Mouse (Mus musculus) heart, adult 9 months (tissue): Measurements from ENCODE around the gene Tmem87b.
A peak's percentile ranks its signal among the peaks of the same experiment; 100 is the strongest.

Experiments used
- DNase-seq, 2 experiments: peaks; one replicate each; pipeline ENCODE4 v3.0.0; 2022; ENCODE audit warnings: low spot score in 2 of 2

Gene Tmem87b

DNA sequence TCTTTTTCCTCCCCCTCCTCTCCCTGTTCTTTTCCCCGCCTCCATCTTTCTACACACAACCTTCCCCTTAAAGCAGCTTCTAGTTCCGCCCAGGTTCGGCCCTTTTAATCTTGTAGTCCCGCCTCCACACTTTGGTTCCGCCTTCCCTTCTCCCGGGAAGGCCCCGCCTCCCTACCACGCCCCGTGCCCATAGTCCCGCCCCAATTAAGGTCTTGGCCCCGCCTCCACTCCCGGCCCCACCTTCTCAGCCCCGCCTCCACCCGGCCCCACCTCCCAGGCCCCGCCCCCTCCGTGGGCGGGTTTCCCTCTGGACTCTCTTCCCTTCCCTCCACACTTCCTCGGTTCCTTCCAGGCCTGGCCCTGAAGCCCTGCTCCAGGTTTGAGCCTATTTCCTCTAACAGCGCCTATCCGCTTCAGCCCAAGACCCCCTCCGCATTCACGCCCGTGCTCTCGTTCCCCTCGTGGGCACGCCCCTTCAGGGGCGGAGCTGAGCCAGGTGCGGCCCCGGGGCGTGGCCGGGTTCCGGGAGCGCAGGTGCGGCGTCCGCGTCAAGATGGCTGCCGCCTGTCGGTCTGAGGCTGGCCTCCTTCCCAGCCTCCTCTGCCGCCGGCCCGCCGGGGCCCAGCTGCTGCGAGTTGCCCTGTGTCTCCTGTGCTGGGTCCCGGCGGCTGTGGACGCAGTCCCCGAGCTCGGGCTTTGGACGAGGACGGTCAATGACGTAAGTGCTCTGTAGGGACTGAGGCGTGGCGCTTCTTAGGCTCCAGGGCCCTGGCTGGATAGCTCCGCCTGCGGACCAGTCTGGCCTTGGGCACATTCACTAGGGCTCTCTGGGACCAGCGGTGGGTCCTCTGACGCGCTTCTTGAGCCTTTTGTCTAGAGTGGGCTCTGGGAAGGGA lies at the start of gene Tmem87b:
Tmem87b (plus strand) TSS at position 333 of the 896 bp plus-strand sequence.
- peak; percentile 94 to 95 for DNase-seq

DNA sequence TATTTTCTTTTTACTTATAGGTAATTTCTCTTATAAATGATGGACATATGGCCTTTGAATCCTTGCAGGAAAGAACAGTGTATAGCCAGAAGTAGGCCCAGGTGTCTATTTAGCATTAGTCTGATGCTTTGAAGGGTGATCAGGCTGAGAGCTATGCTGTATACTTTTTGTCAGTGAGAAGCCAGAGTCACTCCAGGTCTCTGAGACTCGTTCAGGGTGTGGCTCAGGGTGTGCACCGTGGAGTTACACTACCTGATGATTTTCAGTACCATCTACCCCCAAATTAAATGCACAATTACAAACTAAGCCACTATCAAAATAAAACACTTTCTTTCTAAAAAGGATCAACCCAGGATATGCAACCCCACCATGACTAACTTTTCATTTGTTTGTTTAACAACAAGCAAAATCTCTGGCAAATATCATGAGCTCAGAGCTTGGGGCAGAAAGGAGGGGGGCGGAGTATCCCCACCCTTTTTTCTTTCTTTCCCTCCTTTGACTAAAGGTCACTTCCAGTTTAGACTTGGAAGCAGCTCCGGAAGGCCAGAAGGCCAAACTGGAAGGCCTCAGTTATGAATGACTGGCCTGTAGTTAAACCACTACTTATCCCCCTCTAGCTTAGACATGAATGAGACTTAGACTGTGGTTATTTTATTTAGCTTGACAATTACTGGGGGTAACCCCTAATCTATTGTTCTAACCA lies 49.2 kb upstream of the Tmem87b start:
- no peak for DNase-seq

DNA sequence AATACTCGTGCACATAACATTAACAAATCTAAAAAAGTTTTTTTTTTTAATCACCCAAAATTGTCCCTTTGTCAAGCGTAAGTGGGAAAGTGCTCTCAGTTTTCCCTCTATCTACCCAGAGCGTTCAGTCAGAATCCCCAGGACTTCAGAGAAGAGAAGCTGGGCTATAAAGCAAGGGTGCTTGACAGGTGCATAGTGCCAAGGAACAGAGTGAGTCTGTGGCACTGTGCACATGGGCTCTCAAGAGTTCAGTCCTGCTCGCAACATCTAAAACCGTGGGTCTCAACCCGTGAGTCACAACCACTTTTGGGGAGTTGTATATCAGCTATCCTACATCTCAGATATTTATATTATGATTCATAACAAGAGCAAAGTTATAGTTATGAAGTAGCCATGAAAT lies 47.4 kb upstream of the Tmem87b start:
- no peak for DNase-seq

DNA sequence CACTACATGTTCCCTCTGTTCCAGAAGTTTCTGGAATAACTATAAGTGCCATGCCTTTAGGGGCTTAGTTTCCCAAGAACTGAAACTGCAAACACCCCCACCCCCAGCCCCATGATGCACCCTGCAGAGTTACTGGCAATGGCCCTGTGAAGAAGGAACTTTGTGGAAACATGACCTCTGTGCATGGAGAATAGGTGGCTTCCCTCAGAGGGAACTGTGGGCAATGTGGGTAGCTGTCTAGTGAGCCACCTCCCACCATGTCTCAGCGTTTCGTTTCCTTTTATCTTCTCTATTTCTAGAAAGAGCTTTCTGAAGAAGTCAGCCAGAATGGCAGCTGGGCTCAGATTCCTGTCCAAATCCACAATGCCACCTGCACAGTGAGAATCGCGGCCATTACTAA lies 46.9 kb upstream of the Tmem87b start:
- DNase-seq = no peak

DNA sequence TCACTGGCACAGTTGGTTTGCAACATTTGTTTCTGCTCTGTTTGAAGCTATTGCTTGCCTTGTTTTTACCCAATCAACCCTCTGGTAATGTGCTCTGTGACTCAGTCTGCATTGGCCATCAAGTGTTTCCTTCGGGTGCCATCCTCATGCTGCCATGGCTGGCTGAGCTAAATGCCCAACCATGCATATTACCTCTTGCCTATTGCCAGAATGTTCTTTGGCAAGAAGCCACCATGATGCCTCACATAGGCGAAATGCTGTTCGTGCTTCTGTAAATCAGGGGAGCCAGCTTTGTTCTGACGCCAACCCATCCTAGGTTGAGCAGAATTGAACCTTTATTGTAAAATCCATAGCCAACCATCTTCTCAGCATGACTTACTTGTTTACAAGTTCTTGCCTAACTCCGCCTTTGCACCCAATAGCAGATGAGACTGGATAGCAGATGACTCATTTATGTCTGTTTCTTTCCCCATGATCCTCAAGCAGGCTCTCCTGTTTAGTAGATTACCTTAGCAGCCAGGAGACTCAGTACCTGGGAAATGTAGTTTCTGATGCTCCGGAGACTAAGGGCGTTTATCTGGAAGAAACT lies 46.1 kb upstream of the Tmem87b start:
- no peak for DNase-seq

DNA sequence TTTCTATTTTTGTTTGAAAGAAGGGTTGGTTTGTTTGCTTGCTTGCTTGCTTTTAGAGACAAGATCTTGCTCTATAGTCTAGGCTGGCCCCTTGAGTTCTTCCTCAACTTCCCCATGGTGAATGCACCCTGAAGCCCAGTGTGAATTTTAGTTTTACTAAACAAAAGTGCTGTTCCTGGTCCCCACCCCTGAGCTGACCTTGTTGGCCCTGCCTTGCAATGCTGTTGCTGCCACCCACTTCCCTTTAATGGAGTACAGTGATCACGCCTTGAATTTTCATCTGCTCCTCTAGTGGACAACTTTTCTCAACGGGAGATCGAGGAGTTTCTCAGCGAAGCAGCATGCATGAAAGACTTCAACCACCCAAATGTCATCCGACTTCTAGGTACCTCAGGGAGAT lies 35.7 kb upstream of the Tmem87b start:
- no peak for DNase-seq

DNA sequence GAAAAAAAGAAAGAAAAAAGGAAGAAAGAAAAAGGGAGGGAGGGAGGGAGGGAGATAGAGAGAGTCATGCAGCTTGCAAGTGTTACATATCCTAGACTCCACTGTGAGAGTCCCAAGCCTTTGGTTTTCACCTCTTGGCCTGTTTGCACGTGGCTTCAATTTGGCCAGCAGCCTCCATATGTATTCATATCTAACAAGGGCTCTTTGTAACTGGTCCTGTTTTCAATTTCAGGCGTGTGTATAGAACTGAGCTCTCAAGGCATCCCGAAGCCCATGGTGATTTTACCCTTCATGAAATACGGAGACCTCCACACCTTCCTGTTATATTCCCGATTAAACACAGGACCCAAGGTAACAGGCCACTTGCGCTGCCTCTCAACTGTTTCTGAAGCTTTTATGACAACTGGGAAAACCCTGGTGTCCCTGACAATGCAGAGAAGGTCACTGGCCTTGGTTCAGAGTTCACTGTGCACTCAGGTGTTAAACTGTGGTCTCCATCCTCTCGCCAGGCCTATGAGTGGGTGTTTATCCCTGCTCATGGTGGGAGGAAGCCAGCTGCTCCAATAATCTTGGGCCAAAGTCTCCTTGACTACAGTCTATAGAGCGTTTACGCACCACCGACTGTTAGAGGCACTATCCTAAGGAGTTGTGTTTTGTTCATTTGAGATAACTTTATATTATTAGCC lies 34.1 kb upstream of the Tmem87b start:
- DNase-seq = no peak

DNA sequence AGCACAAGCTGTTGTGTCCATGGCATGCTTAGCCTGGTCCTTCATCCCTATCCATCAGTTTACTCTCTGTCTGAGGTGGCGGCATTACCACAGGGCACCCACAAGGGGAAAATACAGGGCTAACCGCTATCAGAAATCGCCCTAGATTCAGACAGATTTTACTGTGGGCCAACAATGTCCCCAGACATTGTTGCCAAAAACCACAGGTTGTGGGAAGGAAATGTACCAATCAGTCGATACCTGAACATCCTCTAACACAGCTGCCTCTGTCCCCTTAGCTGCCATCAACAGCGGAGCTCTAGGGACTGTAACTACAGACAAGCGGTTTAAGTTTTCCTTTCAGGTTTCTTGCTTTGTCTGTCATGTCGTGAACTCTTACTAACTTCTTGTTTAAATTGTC lies 33.1 kb upstream of the Tmem87b start:
- no peak for DNase-seq

DNA sequence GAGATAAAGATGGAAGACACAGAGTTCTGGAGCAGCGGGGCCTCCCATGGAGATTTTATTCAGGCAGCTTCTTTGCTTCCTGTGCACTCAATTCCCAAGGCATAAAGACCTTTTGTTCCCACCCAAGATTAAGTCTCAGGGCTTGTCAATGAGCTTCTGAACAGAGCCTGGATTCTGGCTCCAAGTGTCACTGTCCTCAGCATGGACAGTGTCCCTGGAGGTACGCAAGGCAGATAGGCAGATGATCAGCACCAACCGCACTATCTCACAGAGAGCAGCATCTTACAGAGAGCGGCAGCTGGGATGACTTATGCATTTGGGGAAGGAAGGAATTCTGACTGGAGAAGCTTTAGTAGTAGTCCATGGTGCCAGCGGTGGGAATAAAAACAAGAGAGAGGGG lies 31.6 kb upstream of the Tmem87b start:
- no peak for DNase-seq

DNA sequence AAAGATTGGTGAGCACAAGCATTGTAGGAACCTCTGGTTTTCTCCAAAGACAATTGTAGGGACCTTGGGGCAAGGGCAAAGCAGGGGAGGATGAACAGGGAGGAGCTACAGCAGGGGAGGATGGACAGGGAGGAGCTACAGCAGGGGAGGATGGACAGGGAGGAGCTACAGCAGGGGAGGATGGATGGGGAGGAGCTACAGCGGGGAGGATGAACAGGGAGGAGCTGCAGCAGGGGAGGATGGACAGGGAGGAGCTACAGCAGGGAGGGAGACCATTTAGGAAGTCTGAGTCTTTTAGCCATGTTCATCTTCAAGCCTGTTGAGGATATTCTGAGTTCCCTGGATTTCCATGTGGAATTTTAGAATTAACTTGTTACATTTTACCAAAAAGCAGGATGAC lies 31.1 kb upstream of the Tmem87b start:
- no peak for DNase-seq

DNA sequence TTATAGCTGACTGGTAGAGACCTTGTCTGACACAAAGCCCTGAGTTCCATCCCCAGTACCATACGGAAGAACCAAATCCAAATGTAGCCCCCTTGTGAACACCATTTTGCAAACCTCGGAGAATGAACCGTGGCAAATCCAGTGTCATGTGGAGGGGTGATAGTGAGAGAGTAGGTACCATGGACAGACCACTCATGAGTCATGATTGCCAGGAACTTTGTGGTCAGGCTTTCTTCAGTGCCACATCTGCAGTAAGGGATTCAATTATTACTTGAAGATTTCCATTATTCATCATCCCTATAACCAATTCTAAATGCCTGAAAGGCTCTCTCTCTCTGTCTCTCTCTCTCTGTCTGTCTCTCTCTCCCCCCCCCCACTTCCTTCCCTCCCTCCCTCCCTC lies 30.1 kb upstream of the Tmem87b start:
- DNase-seq = no peak

DNA sequence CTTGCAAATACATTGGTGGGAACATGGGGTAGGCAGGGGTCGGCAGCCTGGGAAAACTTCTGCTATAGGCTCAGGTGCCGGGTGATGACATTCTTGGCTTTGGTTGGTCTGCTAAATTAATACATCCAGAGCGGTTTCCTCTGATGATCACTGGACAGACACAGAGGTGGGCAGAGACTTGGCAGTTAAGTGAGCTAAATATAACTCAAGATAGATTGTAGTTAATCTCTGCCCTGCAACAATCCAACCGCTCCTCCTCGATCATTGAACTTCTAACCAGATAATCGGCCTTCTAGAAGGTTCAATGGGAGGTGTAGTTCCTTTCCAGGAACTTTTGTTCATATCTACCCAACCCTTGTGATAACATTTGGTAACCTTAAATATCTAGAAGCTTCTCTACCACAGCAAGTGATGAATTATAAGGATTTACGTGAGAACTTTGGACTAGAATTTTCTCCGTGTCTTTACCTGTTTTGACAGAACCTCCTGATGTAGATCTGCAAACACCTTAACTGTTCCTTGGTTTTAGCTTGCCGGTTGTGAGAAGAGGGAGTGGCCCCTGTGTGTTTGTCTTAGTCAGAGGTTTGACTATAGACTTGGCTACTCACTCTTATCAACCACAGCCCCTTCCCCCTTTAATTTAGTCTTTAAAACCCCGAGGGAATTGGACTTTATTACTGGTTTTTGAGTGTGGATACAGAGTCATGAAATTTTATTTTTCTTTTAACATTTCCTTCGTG lies 26.9 kb upstream of the Tmem87b start:
- DNase-seq = no peak

DNA sequence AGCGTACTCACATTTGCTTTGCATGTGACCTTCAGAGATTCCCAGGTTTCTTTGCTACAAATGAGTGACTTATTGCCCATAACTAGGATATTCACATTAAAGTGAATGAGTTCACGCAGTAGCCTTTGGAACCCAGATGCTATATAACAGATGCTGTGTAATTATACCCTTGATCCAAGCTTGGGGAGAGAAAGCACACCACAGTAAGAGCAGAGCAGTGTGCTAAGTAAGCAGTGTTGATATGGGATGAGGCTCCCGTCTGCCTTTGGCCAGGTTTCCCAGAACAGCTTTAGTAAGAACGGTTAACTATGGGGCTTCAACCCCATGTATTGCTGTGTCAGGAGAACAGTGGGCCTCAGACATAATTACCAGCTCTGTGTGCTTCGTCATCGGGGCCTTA lies 24.0 kb upstream of the Tmem87b start:
- no peak for DNase-seq

DNA sequence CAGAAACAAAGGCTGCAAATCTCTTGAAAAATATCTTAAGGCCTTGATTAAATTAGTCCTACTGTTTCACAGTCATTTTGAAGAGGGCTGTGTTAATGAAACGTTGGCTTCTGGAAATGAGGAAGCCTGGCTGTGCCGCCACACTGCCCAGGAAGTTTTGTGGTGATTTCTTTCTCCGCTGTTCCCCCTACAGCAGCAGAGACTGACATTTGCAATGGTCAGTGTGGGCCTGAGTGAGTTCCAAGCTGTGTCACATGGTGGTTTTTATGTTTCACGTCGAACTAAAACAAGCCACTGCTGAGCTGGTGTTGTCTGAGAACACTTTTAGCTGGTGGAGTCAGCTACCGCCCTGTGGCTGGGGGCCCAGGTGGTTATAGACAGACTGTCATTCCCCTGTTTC lies 21.5 kb upstream of the Tmem87b start:
- DNase-seq = peak; percentile 22 to 37

DNA sequence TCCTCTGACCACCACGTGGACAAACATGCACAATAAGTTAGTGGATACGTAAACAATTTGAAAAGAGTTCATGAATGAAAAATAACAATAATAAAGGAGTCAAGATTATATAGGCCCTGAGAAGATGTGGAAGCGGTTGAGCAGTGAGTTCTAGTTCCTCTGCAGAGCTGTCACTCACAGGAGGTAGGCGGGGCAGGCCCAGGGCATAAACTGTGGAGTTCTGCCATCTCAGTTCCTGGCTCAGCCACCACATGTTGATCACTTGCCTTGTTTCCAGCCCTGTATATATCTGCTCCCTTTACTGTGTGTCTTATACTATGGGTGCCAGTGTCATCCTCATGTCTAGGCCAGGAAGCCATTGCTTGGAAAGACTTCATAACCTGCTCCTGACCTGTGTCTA lies 14.5 kb upstream of the Tmem87b start:
- no peak for DNase-seq

DNA sequence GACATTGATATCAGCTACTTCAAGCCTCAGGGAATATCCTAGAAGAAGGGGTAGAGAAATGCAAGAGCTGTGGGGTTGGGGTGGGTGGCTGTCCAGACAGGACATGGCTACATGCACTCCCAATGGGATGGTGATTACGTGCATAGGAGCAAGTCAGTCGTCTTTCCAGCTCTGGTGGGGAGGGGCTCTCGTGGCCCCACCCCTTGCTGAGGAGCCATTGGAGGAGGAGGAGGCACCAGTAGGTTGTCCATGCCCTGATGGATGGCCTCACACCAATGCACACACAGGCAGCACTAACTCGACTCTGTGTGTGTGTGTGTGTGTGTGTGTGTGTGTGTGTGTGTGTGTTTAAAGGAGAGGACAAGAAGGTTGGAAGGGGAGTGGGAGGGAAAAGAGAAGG lies 12.6 kb upstream of the Tmem87b start:
- no peak for DNase-seq

DNA sequence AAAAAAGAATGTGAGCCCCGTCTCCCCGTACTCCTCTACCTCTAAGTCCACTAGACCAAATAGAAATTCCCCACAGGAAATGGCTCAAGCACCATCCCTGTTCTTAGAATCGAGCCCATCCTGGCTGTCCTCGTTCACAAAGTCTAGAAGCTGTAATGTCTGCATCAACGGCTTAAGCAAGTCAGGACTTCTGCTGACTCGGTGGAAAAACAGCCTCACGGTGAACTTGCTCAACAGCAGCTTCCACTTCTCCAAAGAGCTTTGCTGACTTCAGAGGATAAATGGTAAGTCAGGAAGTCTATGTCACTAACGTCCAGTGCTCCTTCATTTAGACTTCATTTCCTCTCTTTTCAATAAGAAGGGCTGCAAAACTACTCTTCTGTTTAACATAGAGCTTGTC lies 11.4 kb upstream of the Tmem87b start:
- DNase-seq = peak; percentile 28 to 68

DNA sequence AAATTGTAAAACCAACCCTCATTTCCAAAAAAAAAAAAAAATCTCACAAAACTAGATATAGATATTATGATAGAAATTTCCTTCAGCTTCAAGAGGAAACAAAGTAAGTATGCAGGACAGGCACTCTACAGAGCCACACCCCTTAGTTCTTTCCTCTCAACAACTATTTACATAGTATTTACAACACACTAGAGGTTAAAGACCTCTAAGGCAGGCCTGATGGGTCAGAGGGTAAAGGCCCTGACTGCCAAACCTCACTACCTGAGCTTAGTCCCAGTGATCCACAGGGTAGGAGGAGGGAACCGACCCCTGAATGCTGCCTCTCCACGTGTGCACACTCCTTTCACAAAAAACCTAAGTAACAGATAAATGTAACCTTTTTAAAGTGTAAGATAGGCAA lies 5.2 kb upstream of the Tmem87b start:
- no peak for DNase-seq

DNA sequence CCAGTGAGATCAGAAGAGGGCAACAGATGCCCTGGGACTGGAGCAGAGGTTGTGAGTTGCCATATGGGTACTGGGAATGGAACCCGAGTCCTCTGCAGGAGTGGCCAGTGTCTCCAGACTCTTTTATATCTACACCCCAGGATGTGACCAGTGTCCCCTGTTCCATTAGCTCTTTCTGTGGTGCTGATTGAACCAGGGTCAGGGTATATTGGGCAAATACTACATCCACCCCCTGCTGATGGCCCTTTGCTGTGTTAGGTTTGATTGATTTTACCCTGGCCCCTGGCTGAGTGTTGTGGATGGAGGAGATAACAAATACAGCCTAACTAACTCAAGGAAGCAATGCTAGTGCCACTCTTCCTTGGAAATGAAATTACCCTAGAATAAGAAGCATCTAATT lies 1.6 kb upstream of the Tmem87b start:
- no peak for DNase-seq

DNA sequence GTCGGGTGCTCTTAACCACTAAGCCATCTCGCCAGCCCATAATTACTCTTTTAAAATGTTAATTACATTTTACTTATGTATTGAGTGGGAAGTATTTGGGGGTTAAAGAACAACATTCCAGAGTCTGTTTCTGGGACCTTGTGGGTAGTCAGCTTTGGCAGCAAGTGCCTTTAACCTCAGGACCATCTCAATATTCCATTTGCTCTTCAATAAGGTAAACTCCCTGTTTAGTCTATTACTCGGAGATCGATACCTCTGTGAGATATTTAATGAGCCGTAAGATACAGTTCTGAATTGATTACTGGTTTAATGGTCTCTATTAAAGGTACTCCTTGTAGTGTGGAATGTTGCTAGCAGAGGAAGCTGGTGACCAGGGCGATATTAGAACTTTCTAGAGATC lies 1.0 kb upstream of the Tmem87b start:
- DNase-seq = no peak

DNA sequence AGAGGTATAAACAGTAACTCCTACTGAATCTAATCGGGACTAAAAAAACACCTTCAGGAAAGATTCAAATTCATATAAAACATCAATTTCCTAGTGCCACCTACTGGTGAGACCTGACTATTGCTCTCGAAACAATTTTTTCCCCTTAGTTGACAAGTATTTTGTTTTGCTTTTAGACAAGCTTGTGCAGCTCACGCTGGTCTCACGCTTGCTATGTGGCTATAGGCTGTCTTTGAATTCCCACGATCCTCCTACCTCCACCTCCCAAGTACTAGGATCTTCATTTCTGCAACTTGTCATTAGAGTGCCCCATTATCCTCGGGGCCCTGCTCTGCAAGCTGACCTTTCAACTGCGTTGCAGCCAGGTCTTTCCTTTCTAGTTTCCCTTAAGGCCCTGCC lies 532 bp upstream of the Tmem87b start:
- no peak for DNase-seq
